Mouse (Mus musculus): ENCODE data around the gene Tmem170b.

Tmem170b gene

DNA sequence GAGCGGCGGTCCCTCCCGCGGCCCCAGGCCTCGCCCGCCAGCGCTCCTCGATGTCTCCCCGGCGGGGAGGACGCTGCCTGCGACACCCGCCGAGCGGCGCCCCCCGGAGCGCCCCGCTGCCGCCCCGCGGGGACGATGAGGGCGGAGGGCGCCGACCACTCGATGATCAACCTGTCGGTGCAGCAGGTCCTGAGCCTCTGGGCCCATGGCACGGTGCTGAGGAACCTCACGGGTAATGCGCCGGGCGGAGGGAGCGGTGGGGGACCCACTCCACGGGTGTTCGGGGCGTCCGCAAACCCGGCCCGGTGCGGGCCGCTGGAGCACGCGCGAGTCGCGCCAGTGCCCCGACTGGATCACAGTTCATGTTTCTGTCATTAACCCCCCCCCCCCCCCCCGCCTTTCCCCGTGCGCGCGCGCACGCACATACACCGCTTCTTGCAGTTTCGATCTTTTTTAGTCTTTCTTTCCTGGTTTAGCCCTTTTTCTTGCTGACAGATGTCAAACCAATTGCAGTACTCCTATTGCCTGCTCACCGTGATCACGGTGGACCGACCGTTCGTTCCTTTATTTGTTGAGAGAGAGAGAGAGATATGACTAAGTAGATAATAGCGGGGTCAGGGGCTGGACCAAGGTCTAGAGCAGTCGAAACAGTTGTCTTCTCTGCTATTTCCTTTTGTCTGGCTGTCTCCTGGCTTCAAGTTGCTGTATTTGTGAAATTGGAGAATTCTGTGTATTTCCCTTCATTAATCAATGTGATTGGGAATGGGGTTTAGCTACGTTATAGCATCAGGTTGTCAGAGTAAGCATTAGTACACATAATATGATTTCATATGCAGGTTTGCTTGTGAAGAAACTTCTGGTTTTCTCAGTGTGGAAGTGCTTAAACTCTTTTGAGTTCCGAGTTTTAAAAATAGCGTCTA lies 634 bp downstream of the Tmem170b start:
- in situ Hi-C loops (cut with MboI; ENCODE audit: low pct_unique_long_range_greater_than_20kb in 1 of 2, low sequenced_read_pairs in 2 of 2, unreplicated experiment in 1 of 2), result no loop called here

GRCm38 (mm10) chr13:41607589-41607988 lies 1.9 kb downstream of the Tmem170b start:
- in situ Hi-C loops (cut with MboI; ENCODE audit: low pct_unique_long_range_greater_than_20kb in 1 of 2, low sequenced_read_pairs in 2 of 2, unreplicated experiment in 1 of 2), result no loop called here

DNA sequence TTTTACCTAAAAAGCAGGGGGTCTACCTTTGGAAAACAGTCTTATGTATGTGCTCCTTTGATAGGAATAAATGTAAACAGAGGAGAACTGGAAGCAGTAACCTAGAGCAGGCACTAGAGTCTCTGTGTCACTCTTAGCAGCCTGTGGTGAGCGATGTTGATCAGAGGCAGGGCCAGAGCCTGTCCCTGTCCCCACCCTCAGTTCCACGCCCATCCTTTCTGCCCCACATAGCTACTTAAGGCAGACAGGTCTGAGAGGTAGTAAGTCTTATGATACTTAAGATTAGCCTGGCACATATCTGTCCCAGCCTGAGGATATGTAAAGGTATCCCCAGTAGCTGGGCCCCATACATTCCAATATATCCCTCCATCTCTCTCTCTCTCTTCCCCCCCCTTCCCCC lies 2.9 kb downstream of the Tmem170b start:
- in situ Hi-C loops (cut with MboI; ENCODE audit: low pct_unique_long_range_greater_than_20kb in 1 of 2, low sequenced_read_pairs in 2 of 2, unreplicated experiment in 1 of 2), result no loop called here

DNA sequence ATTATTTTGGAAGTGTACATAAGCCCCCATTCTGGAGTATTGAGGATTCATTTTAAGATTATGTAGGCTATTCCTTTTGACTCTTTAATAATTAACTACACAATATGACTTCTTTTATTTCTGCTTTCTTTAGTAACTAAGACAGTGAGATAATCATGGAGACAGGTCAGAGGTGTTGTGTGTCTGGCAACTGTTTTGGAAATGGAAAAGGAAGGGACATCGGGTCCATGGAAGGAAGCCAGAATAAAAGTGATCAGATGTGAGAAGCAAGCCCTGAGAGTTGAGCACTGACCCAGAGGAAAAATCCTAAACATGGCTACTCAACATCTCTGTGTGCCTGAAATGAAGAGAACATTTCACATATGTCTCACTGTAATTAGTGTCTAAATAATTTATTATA lies 5.3 kb downstream of the Tmem170b start:
- in situ Hi-C loops (cut with MboI; ENCODE audit: low pct_unique_long_range_greater_than_20kb in 1 of 2, low sequenced_read_pairs in 2 of 2, unreplicated experiment in 1 of 2), result no loop called here

DNA sequence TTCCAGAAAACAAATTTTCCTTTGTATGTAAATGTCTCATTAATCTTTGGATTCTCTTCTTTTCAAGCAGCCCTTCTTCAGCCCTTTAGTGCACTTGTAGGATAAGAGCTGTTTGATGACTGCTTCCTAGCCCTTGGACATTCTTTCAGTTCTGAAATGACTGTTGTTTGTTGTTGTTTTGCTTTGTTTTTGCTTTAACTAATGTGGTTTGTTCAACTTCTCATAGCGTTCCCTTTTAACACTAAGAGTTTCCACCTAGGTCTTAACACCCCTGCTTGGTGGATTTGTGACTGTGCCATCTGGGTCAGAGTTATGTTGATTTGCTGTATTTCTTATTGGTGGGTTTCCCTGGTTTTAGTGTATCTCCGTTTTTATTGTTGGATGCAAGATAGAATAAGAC lies 8.8 kb downstream of the Tmem170b start:
- in situ Hi-C loops (cut with MboI; ENCODE audit: low pct_unique_long_range_greater_than_20kb in 1 of 2, low sequenced_read_pairs in 2 of 2, unreplicated experiment in 1 of 2), result no loop called here

DNA sequence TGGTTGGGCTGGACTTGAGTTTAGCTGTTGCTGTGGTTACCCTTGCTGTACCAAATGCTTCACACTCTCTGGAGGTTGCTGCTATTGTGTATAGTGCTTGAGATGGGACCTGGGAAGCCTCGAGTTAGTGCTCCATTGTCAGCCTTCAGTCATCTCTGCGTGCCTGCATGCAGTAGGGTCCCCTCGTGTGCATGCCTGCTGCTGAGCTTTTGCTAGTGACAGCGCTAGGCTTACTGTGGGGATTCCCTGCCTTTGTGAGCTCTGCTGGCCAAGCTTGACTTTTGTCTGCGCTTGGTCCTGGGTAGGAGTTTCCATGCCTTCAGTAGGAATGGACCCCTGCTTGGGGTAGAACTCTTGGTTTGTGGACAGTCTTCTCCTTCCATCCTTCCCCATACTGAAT lies 9.3 kb downstream of the Tmem170b start:
- in situ Hi-C loops (cut with MboI; ENCODE audit: low pct_unique_long_range_greater_than_20kb in 1 of 2, low sequenced_read_pairs in 2 of 2, unreplicated experiment in 1 of 2), result no loop called here

GRCm38 (mm10) chr13:41619470-41619869 lies 13.8 kb downstream of the Tmem170b start:
- in situ Hi-C loops (cut with MboI; ENCODE audit: low pct_unique_long_range_greater_than_20kb in 1 of 2, low sequenced_read_pairs in 2 of 2, unreplicated experiment in 1 of 2), result no loop called here

- in situ Hi-C loops (cut with MboI; ENCODE audit: low pct_unique_long_range_greater_than_20kb in 1 of 2, low sequenced_read_pairs in 2 of 2, unreplicated experiment in 1 of 2), result no loop called here
Observed at GRCm38 (mm10) chr13:41620132-41620531, 14.4 kb downstream of the Tmem170b start.

GRCm38 (mm10) chr13:41624123-41624522 lies 18.4 kb downstream of the Tmem170b start:
- in situ Hi-C loops (cut with MboI; ENCODE audit: low pct_unique_long_range_greater_than_20kb in 1 of 2, low sequenced_read_pairs in 2 of 2, unreplicated experiment in 1 of 2), result no loop called here

- in situ Hi-C loops (cut with MboI; ENCODE audit: low pct_unique_long_range_greater_than_20kb in 1 of 2, low sequenced_read_pairs in 2 of 2, unreplicated experiment in 1 of 2), result no loop called here
Observed at GRCm38 (mm10) chr13:41625248-41625647, 19.5 kb downstream of the Tmem170b start.

GRCm38 (mm10) chr13:41627277-41627916 lies 21.7 kb downstream of the Tmem170b start:
- in situ Hi-C loops (cut with MboI; ENCODE audit: low pct_unique_long_range_greater_than_20kb in 1 of 2, low sequenced_read_pairs in 2 of 2, unreplicated experiment in 1 of 2), result no loop called here

DNA sequence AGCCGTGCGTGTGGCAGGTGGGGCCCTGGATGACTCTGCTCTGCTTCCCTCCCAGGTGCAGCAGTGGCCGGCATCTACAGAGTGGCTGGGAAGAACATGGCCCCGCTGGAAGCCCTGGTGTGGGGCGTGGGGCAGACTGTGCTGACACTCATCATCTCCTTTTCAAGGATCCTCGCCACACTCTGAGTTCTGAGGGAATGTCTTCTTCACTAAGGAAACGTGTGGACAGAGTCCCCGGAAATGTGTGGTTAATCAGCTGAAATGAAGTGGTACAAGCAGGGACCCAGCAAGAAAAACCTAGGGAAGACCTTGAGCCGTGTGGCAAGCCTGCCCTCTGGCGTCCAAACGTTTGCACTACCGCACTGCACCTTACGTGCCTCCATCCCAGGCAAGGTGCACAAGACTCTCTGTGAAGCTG lies 28.7 kb downstream of the Tmem170b start:
- in situ Hi-C loops (cut with MboI; ENCODE audit: low pct_unique_long_range_greater_than_20kb in 1 of 2, low sequenced_read_pairs in 2 of 2, unreplicated experiment in 1 of 2), result no loop called here

- in situ Hi-C loops (cut with MboI; ENCODE audit: low pct_unique_long_range_greater_than_20kb in 1 of 2, low sequenced_read_pairs in 2 of 2, unreplicated experiment in 1 of 2), result no loop called here
Observed at GRCm38 (mm10) chr13:41638083-41638482, 32.4 kb downstream of the Tmem170b start.

DNA sequence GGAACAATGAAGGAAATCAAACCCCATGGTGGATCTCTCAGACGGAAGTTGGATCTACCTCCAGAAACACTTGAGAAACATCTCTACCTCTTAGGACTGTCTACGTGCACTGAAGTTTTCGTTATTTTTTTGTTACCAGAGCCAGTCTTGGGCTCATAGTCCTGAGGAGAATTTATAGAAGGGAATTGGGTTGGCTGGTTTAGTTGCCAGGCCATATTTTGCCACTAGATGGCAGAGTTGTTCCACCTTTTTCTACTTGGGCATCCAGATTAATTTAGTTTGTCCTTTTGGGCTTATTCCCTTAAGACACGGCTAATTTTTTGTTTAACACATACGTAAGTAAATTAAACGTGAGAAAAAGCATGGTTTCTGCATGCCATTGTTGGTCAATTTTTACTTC lies 37.1 kb downstream of the Tmem170b start:
- in situ Hi-C loops (cut with MboI; ENCODE audit: low pct_unique_long_range_greater_than_20kb in 1 of 2, low sequenced_read_pairs in 2 of 2, unreplicated experiment in 1 of 2), result no loop called here

DNA sequence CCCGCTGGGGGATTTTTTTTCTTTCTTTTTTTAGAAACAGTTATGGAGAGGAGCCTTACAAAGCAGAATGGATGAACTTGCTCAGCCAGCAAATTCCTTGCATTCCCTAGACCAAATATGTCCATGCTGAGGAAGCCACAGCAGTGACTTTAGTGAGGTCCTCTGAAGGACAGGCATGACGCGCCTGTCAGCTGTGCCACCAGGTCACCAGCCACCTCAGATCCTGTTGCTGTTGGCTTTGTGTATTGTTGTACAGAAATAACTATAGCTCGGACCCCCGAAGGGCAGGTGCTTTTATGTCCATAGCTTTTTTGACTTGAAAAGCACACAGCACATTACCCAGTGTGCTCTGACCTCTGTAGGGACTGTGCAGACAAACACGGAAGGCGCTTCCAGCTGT lies 38.1 kb downstream of the Tmem170b start:
- in situ Hi-C loops (cut with MboI; ENCODE audit: low pct_unique_long_range_greater_than_20kb in 1 of 2, low sequenced_read_pairs in 2 of 2, unreplicated experiment in 1 of 2), result no loop called here

DNA sequence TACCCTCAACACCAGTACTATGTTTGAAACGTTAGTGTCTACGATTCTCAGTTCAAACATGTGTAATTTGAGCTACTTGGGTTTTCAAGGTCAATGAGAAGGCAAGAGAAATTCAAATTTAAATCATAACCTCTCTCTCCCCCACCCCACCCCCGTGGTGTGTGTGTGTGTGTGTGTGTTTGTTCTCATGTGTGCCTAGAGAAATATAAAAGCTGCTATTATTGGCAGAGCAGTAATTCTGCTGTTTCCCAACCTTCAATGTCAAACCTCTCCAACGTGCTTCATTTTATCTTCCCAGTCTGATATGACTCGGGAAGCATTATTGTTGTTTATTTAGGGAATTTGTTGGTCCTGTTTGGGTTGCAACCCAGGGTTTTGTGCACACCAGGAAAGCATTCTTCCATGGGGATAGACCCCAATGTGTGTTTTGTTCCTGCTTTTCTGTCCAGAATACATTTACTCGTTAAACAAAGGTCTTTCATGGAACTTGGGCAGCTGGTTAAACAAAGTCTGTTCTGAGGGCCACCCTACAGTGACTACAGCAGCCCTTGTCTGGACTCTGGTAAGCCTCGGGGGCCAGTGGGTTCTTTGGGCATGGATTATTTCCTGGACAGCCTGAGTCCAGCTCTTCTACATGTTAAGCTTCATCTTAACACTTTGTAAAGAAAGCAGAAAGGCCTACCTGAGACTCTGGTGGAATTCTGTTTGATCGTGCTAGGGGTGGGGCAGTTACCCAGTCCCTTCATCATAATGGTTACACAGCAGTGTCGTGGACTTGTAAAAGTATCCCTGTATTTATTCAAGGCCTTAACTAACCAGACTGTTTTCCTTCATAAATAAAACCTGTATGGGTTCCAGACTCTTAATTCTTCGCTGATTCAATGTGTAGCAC lies 39.1 kb downstream of the Tmem170b start:
- in situ Hi-C loops (cut with MboI; ENCODE audit: low pct_unique_long_range_greater_than_20kb in 1 of 2, low sequenced_read_pairs in 2 of 2, unreplicated experiment in 1 of 2), result no loop called here

- in situ Hi-C loops (cut with MboI; ENCODE audit: low pct_unique_long_range_greater_than_20kb in 1 of 2, low sequenced_read_pairs in 2 of 2, unreplicated experiment in 1 of 2), result no loop called here
Observed at GRCm38 (mm10) chr13:41645483-41645859, 39.8 kb downstream of the Tmem170b start.

GRCm38 (mm10) chr13:41647976-41648375 lies 42.3 kb downstream of the Tmem170b start:
- in situ Hi-C loops (cut with MboI; ENCODE audit: low pct_unique_long_range_greater_than_20kb in 1 of 2, low sequenced_read_pairs in 2 of 2, unreplicated experiment in 1 of 2), result no loop called here

DNA sequence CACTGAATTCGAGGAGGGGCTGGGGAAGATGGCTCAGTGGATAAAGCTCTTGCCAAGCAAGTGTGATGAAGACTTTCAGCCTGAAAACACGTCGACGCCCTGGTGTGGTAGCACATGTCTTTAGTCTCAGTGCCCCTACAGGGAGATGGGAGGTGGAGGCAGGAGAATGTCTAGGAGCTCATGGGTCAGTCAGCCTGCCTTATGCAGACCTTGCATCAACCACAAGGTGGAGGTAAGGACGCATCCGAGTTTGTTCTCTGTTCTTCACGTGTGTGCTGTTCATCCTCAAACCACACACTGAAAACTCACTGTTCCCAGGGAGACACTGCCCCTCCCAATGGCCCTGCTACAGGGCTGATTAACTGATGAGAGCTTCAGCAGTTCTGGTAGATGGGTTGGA lies 45.0 kb downstream of the Tmem170b start:
- in situ Hi-C loops (cut with MboI; ENCODE audit: low pct_unique_long_range_greater_than_20kb in 1 of 2, low sequenced_read_pairs in 2 of 2, unreplicated experiment in 1 of 2), result no loop called here
